Mouse (Mus musculus) heart, postnatal 0 days (tissue): ENCODE measurements around the gene 4930512M02Rik.

ENCODE experiments used
- CTCF ChIP-seq: IDR thresholded peaks from 2 replicates; pipeline ENCODE4 v1.5.1; 2016; ENCODE audit warnings: antibody characterized with exemption, control low read depth, low read depth
- EP300 ChIP-seq: IDR thresholded peaks from 2 replicates; pipeline ENCODE4 v1.6.1; 2016; ENCODE audit warnings: antibody characterized with exemption, low read depth

DNA sequence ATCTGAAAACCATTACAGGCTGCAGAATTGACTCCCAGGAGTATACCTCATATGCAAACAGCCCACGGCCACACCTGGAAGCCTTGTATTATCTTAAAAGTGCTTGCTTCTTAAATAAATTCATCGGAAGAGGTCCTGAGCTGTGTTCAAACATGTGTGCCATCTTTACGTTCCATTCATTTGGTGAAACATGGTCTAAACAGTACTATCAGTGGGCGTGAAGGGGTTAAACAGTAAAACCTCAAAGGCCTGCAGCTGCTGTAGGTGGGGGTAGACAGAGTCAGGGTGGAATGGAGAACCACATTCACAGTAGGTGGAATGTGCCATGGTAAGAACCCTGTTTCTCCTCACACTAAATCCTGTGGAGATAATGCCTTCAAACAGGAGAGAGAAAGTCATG is 33.0 kb upstream of the 4930512M02Rik start:
- TF ChIP-seq EP300 (no peak), CTCF (no peak)
